Mouse (Mus musculus) spleen, embryonic (tissue): ENCODE measurements at regions not wholly inside any gene's neighbourhood (a gene's known extent, or its start where the extent isn't known, plus 50 kb on each side); places are given as distances from the start of the nearest gene placed in this dataset.

Experiments
- CTCF ChIA-PET: fragments of 350-600 bp; sonication (Branson Sonifier 250); formaldehyde crosslinking; loops from one replicate; lab custom pipeline; 2022; lab: Charles Lee

GRCm38 (mm10) chr10:45763160-45763955 is 185.7 kb downstream of the Hace1 start:
- CTCF ChIA-PET, result no interaction called here

GRCm38 (mm10) chr10:45779720-45780119 is 202.1 kb downstream of the Hace1 start:
- CTCF ChIA-PET, result no interaction called here

GRCm38 (mm10) chr10:45783026-45783425 is 205.4 kb downstream of the Hace1 start:
- CTCF ChIA-PET, result no interaction called here

GRCm38 (mm10) chr10:45783461-45784149 is 206.0 kb downstream of the Hace1 start:
- CTCF ChIA-PET, result no interaction called here

- CTCF ChIA-PET, result no interaction called here
These were observed 206.5 kb downstream of the Hace1 start for GRCm38 (mm10) chr10:45784150-45784479.

- CTCF ChIA-PET, result no interaction called here
These were observed 206.9 kb downstream of the Hace1 start for GRCm38 (mm10) chr10:45784575-45784974.

- CTCF ChIA-PET, result no interaction called here
These were observed 210.7 kb downstream of the Hace1 start for GRCm38 (mm10) chr10:45788356-45788755.

- CTCF ChIA-PET, result no interaction called here
These were observed 218.0 kb downstream of the Hace1 start for GRCm38 (mm10) chr10:45795582-45795981.

GRCm38 (mm10) chr10:45800070-45800851 is 222.6 kb downstream of the Hace1 start:
- CTCF ChIA-PET, result no interaction called here

- CTCF ChIA-PET, result no interaction called here
These were observed 223.8 kb downstream of the Hace1 start for GRCm38 (mm10) chr10:45801463-45801862.

GRCm38 (mm10) chr10:45806984-45807827 is 229.6 kb downstream of the Hace1 start:
- CTCF ChIA-PET, result no interaction called here

- CTCF ChIA-PET, result no interaction called here
These were observed 234.3 kb downstream of the Hace1 start for GRCm38 (mm10) chr10:45811882-45812281.

- CTCF ChIA-PET, result no interaction called here
These were observed 236.2 kb downstream of the Hace1 start for GRCm38 (mm10) chr10:45813804-45814203.

GRCm38 (mm10) chr10:45816679-45817078 is 239.1 kb downstream of the Hace1 start:
- CTCF ChIA-PET, result no interaction called here

- CTCF ChIA-PET, result no interaction called here
These were observed 243.5 kb downstream of the Hace1 start for GRCm38 (mm10) chr10:45820986-45821655.

- CTCF ChIA-PET, result no interaction called here
These were observed 244.6 kb downstream of the Hace1 start for GRCm38 (mm10) chr10:45822251-45822650.

GRCm38 (mm10) chr10:45823612-45824011 is 246.0 kb downstream of the Hace1 start:
- CTCF ChIA-PET, result no interaction called here

- CTCF ChIA-PET, result no interaction called here
These were observed 271.0 kb downstream of the Hace1 start for GRCm38 (mm10) chr10:45848654-45849053.

- CTCF ChIA-PET, result no interaction called here
These were observed 272.2 kb downstream of the Hace1 start for GRCm38 (mm10) chr10:45849841-45850240.

- CTCF ChIA-PET, result no interaction called here
These were observed 273.0 kb downstream of the Hace1 start for GRCm38 (mm10) chr10:45850625-45851024.

- CTCF ChIA-PET, result no interaction called here
These were observed 275.1 kb downstream of the Hace1 start for GRCm38 (mm10) chr10:45852688-45853087.
